Mouse (Mus musculus): ENCODE results near the gene Lrrc49.

Lrrc49 gene

DNA sequence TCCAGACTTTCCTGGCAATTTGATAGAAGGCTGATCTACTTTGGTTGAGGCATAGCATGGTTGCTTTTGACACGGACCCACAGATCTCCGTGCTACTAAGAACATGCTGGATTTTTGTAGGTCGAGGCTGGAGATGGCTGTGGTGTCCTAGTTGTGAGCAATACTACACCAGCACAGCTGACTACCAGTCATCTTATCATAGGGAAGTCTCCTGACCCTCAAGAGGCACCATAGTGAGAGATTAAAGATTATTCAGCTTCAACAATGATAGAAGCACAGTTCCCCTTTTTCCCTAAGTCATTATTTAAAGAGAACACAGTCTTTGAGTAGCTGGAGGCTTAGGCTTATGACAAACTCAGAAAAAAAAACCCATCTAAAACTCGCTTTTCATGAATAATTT, 87.7 kb downstream of the Lrrc49 start:
- in situ Hi-C loops (cut with MboI, MseI): no loop called here

DNA sequence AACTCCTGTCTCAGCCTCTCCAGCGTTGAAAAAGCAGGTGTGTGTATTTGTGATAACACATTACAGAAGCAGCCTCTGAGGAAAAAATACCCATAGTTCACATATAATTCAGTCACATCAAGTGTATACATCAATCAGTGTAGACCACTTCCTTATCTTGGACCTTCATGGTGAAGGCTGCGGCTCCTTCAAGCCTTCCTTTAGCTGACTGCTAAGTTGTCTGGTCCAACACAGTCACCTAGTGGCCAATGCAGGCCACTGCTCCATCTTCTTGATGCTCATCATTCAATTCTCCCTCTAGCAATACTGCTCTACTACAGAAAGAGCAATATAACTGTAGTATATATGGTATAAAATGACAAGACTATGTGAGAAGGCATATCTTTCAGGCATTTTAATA, 88.5 kb downstream of the Lrrc49 start:
- in situ Hi-C loops (cut with MboI, MseI): no loop called here

DNA sequence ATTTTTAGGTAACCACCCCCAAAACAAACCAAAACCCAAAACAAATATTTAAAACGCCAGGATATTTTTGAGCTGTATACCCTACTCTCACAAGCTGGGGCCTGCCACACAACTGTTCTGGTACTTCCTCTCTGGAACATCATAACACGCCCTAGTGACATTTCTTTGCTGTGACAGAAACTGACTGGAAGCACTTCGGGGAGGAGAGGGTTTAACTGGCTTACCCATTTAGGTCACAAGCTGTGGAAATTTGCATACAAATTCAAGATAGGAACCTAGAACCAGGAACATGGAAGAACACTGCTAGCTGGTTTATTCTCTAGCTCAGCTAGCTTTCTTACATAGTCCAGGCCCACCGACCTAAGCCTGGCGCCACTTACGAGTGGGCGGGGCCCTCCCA, 92.6 kb downstream of the Lrrc49 start:
- in situ Hi-C loops (cut with MboI, MseI): no loop called here

DNA sequence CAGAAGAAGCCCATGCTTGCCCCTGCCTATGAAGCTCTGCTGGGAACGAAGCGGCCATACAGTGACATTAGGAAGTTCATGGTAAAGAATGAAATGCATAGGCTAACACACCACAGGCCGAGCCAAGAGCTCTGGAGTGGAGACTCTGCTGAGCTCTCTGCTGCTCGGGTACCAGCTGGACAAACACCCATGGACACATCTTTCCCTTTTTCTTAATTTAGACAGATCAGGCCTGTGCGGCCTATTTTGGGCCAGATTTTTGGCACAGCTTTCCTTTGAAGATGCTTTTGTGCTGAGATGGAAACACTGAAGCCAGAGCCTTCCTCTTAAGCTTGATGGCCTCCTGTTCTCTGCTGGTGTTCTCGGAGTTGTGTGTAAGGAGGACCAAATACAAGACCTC, 95.0 kb downstream of the Lrrc49 start:
- in situ Hi-C loops (cut with MboI, MseI): no loop called here

DNA sequence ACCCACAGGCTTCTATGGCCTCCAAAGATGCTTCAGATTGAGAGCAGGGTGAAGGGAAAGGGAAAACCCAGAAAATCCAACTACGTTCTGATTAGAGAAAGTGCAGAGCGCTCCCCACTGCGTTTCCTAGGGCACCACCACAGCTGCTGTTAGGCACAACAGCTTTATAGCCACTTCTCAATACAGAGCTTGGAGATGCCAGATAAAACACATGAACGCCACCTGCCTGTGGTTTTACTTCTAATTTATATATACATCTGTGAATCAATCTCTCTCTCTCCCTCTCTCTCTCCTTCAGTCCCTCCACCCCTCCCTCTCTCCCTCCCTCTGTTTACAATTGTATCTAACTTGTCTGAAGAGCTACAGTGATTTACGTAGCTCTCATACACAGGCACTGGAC, 95.6 kb downstream of the Lrrc49 start:
- in situ Hi-C loops (cut with MboI, MseI): no loop called here

DNA sequence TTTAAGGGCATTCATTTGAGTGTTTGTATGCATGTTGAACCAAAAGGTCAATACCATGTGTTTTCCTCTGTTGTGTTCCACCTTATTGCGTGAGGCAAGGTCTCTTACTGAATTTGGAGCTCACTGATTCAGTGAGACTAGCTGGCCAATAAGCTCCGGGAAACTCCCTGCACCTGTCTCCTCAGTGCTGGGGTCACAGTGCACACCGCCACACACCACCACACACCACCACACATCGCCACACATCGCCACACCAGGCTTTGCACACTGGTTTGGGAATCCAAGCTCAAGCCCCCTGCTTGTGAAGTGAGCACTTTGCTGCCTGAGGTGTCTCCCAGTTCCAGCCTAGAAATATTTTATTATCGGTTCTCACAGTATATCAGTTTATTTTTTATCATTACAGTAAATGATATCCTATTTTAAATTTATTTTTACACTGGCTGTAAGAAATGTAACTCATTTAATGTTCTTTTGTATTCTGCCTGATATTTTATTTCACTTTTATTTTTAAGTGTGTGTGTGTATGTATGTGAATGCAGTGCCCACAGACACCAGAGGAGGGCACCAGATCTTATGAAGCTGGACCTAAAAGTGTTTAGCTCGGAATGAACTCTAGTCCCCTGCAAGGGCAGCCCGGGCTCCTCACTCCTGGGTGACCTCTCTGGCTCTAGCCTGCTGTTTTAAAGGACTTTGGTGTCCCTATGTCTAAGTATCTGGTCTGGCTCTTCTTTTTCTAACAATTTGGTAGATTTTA, 96.9 kb downstream of the Lrrc49 start:
- in situ Hi-C loops (cut with MboI, MseI): no loop called here

DNA sequence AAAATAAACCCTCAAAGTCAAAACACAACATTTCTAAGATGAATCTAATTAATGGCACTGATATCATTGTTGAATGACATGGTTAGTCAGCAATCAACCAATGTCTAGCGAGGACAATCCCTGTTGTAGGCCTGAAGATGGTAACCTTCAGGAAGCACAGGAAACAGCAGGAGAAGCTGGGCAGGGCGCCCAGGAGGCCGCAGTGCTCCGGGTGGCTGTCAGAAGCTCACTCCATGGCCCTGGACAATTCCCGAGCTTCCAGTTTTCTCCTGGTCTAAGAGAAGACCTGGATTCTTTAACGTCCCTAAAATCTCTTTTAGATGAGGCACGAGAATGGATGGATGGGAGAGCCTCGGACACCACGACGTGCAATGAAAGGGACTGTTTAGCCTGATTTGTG, 99.0 kb downstream of the Lrrc49 start:
- in situ Hi-C loops (cut with MboI, MseI): no loop called here

DNA sequence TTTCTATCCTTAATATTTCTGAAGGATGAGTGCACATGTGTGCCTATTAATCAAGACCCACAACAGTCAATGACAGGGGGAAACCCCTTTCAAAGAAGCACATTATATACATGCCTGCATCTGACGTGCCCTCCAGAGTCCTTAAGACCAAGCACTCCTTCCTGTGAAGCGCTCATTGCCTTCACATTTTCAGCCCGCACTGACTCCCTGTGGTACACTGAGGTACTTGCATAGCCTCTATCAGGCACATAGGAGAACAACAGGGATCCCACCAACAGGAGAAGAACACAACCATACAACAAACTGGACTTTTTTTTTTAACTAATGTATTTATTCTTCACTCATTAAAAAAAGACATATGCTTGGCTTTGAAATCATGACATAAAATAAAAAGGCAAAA, 101.0 kb downstream of the Lrrc49 start:
- in situ Hi-C loops (cut with MboI, MseI): no loop called here

DNA sequence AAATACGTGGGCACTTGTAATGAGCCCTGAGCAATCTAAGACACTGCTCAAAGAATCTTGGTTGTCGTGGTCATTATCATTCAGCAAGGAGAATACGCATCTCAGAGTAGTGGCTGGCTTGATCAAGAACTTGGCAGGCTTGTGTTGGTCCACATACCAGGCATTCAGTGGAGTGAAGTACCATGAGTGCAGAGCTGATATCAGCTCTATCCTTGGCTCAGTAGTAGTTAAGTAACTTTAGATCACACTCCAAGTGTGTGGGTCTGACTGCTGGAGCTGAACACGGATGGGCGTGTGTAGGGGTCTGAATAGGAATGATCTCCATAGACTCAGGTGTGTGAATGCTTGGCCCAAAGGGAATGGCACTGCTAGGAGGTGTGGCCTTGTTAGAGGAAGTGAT, 102.8 kb downstream of the Lrrc49 start:
- in situ Hi-C loops (cut with MboI, MseI): no loop called here

DNA sequence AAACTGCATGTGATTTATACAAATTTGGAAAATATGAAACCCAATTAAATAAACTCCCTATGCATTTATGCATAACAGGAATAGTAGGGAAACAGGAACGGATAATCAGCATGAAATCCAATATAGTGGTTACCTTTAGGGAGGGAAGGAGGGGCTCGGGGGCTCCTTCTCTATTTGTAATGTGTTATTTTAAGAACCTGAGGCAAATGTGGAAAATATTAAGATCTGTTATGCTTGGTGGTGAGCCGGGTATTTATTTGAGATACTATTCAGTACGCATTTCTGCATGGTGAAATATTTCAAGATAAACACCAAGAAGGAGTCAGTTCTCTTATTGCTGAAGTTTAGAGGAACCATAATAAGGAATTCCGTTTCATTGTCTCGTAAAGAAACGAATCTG, 105.4 kb downstream of the Lrrc49 start:
- in situ Hi-C loops (cut with MboI, MseI): no loop called here

DNA sequence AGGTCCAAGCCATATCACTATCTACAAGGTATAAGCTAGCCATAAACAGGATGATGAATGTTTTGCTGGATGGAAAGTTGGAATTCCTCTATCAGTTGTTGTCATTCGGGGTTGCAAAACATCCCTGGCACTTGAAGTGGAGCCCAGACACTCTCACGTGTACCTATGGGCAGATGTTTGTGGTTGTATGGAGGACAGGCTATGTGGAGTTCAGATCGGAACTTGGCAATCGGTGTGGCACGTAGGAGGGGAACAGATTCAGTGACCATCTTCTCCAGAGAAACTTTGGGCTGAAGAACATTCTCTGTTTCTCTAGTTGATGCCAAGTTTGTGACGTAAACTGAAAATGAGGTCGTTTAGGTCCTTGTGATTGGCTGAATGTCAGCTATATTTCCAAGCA, 114.9 kb downstream of the Lrrc49 start:
- in situ Hi-C loops (cut with MboI, MseI): no loop called here

DNA sequence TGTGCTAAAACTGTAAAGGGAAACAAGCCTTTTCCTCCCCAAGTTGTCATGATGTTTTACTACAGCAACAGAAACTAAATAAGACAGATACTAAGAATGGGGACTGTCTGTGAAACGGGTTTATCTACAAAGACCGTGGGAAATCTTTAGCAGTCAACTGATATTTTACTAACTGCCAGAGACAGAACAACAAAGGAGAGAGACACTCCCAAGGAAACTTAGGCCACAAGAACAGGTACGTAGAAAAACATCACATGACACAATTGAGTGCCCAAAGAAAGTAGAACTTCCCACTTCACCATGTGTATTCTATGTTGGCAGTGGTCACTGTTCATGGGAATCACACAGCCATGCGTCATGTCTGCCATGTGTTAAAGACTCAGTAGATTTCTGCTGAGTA, 116.2 kb downstream of the Lrrc49 start:
- in situ Hi-C loops (cut with MboI, MseI): no loop called here

DNA sequence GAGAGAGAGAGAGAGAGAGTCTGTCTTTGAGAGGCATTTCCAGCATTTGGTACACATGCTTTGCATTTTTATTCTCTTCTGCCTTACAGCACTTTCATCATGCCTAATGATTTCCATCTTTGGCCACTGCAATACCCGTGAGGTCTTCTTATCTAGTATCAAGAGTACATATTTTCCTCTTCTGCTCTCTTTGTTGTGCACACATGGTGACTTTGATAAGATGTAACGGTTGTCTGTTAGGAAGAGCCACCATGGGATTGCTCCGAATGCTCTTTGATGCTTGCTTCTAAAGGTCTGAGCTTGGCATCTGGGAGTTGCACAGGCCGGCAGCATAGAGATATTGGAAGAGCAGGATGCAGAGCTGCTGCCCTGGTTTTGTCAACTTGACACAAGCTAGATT, 116.9 kb downstream of the Lrrc49 start:
- in situ Hi-C loops (cut with MboI, MseI): no loop called here

DNA sequence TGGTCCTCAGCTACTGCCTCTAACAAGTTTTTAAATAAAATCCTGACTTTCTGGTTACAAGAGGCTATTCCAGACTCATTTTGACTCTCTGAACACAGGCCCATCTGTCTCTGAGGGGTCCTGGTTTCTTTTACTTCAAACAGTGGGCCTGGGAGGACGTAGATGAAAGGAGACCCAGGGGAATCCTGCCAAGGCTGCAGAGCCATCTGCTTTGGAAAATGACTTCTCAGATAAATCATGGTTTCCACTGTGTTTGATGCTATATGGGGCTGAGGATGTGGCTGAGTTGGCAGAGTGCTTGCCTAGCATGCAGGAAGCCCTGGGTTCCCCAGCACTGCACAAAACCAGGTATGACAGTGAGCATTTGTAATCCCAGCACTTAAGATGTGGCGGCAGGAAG, 118.6 kb downstream of the Lrrc49 start:
- in situ Hi-C loops (cut with MboI, MseI): no loop called here

DNA sequence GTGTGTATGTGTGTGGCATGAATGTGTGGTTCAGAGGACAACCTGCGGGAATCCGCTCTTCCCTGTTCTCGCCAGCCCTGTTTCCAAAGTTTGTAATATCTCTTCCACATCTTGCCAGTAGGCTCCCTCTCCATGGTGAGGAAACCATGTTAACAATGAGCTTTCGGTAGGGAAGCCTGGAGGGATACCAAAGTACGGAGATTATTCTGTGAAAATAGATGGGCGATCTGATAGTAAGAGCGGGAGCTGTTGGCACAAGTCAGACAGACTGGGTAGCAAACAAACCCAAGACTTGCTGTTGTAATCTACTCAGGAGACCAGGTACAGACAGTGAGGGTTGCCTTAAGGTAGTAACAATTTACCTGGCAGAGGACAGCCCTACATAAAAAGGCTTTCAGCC, 124.1 kb downstream of the Lrrc49 start:
- in situ Hi-C loops (cut with MboI, MseI): no loop called here

DNA sequence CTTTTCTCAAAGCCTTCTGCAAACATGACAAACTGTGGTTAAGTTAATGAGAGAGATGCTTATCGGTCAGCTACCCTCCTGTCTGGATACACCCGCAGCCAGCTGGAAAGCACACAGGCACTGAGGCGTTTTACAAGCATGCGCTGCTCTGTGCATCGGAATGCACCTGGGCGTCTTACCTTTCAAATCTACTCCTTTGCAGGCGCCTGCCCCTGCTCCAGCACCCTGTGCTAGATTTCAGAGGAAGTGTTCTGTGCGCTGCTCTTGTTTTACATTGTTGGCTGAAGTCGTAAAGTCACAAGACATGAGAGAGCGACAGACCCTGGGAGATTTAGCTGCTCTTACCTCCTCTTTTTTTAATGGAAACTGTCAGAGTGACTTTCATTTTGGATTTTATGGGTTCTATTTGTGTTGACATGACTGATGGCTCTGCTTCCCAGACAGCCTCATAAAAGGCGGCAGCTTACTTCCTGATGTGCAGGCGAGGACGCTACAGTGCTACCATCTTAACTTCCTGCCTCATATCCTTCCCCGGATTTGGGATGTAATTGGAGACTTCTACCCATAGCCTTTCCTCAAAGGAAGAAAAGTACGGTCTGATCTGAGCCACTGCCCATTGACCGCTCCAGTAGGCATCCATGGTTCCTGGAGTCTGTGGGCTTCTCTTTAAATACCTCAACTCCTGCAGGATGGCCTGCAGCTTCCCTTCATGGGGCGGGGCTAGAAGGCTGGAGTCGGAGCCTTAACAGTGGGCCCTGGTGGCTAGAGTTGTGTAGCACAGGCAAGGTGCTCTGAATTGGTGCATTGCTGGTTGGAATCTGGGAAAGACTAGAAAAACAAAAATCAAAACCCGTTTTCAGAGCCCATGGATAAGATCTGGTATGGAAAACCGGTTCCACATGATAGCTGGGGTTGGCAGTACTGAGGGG, 125.3 kb downstream of the Lrrc49 start:
- in situ Hi-C loops (cut with MboI, MseI): no loop called here

DNA sequence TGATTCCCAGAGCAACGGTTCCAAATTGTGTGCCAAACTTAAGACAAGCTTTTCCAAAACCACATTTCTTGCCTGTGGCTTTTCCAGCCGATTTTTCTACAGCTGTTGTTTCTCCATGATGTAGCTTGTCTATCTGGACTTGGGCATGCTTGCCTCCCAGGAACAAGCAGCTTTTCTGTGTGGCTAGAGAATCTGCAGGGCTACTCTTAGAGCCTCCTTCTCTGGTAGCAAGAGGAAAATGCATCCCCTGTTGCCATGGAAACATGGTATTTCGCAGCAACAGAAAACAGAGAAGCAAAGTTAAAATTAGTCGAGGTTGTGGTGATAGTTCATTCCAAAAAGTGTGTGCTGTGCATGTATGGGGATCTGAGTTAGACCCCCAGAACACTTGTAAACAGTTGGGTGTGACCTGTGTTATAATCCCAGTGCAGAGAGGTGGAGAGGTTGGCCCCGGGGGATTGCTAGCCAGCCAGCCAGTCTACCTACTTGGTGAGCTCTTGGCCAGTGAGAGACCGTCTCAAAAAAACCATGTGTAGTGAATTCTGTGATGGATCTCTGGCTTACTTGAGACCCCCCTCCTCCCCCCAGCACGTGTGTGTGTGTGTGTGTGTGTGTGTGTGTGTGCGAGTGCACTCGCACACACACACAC, 126.2 kb downstream of the Lrrc49 start:
- in situ Hi-C loops (cut with MboI, MseI): no loop called here

DNA sequence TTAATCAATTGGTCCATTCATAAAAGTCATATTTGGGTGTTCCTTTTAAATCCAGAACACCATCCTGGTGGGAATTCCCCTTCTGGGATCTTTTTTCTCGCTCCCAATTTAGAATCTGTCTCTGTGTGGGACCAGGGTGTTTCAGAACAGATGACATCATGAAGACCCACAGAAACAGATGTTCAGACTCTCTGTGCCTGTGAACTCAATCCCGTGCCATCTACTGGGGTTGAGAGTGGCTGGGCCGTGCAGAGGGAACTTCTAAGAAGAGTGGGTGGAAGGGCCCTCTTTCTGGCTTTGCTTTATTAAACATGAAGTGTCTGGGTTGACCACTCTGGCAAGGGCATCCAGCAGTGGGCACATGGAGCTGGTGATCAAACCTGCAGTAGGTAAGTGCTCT, 129.5 kb downstream of the Lrrc49 start:
- in situ Hi-C loops (cut with MboI, MseI): no loop called here

DNA sequence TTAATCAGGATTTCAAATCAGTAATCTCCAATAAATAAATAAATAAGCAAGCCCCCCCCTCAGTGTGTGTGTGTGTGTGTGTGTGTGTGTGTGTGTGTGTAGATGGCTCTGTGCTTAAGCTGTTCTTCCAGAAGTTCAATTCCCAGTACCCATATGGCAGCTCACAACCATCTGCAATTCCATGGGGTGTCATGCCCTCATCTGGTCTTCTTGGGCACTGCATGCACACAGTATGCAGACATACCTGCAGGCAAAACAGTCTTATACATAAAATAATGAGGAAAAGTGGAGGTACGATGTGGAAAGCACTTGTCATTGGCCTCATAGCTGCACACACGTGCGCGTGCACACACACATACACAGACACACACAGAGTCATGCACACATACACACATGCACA, 136.7 kb downstream of the Lrrc49 start:
- in situ Hi-C loops (cut with MboI, MseI): no loop called here

DNA sequence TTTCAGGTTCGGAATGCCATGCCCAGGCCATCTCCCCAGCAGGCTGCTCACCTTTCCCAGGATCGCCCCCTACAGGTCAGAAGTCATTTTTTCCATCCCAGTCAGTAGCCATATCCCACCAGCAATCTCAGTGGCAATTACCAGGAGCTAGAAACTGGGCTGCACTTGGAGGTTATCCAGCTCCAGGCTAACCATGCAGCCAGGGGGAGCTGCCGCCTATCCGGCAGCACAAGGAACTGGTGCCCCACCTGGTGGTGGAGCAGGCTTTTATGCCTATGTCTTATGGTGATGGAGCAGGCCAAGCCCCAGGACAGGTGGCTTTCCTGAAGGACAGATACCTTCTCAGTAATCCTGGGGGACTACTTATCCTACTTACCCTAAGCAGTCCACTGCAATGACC, 139.8 kb downstream of the Lrrc49 start:
- in situ Hi-C loops (cut with MboI, MseI): no loop called here

DNA sequence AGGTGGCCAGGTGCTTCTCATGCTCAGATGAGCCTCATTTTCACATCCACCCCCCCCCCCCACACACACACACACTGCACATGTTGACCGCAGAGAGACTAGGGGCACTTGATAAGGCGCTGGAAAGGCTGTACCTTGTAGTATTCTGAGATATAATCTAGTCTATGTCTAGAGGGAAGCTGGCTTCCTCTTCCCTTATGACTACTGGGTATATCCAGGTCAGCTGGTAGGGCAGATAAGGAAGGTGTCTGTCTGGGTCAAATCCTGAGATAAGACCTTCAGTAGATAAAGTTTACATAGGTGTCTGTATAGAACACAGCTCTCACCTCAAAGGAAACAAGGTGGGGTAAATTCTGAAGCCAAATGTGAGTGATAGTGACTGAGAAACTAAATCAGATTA, 141.8 kb downstream of the Lrrc49 start:
- in situ Hi-C loops (cut with MboI, MseI): no loop called here

DNA sequence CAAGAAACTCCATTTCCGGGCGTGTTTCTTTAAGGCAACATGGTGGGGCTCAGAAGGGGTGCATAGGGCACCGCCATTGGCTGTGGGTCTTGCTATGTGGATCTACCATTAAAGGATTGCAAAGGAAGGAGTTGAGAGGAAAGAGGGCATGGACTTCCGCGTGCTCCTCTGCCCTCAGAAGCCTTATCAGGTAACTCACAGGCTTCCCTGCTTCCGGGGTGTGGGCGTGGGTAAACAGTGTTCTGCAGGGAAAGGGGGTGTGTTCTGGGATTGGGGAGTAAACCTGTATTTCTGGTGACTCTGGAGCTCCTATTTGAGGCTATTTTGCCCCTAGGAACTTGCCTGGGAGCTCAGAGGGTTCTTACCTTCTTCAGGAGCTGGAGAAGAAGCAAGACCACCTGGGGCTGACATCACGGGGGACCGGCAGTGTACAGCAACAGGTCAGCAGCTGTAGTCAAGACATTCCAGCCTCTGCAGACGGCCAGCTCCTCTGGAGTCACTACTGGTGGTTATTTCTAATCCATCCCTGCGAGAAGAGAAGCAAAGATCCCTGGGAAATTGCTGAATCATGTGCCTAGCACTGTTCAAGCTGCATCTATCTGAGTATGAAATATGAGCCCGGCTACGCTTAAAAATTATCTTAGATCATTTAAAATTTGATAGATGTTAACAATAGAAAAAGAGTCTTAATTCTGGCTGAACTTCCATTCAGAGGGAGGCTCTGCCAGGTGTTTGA, 142.4 kb downstream of the Lrrc49 start:
- in situ Hi-C loops (cut with MboI, MseI): no loop called here
